Mouse (Mus musculus) spleen, adult 18-20 months (tissue): Measurements from ENCODE around the gene Gm45713.
"Not testable (repeated sequence)": the region's sequence is repeated elsewhere in the genome, so short reads cannot be mapped to it uniquely, and the experiment has no call there.

Experiments
- DNase-seq, 2 experiments: peaks; one replicate each; pipeline ENCODE4 v3.0.0; 2022; ENCODE audit warnings: mixed read lengths in 2 of 2

Gene Gm45713

GRCm38 (mm10) chr7:45139904-45140723 lies 4.1 kb upstream of the Gm45713 start:
- DNase-seq, result no peak

DNA sequence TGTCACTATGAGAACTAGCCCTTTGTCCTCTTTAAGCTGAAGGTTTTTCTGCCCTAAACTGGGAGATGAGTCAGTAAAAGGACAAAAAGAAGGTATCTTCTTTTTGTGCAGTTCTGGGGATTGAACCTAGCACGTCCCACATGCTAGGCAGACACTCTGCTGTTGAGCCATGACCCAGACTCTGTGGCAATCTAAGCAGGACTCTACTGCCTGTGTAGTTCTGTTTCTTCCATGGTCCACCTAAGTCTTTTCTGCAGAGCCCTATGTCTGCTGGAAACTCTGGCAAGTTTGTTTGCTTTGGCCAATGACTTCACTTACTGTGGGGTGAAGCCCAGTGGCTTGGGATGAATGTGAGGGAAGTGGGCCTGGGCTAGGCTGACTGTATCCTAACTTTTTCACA lies 2.4 kb upstream of the Gm45713 start:
- DNase-seq, result no peak

- no peak for DNase-seq
Measured at GRCm38 (mm10) chr7:45137171-45138006, 1.4 kb upstream of the Gm45713 start.

- DNase-seq, result no peak
Measured at GRCm38 (mm10) chr7:45135370-45135769, 661 bp downstream of the Gm45713 start.

GRCm38 (mm10) chr7:45134544-45135026 lies 1.4 kb downstream of the Gm45713 start:
- no peak for DNase-seq

DNA sequence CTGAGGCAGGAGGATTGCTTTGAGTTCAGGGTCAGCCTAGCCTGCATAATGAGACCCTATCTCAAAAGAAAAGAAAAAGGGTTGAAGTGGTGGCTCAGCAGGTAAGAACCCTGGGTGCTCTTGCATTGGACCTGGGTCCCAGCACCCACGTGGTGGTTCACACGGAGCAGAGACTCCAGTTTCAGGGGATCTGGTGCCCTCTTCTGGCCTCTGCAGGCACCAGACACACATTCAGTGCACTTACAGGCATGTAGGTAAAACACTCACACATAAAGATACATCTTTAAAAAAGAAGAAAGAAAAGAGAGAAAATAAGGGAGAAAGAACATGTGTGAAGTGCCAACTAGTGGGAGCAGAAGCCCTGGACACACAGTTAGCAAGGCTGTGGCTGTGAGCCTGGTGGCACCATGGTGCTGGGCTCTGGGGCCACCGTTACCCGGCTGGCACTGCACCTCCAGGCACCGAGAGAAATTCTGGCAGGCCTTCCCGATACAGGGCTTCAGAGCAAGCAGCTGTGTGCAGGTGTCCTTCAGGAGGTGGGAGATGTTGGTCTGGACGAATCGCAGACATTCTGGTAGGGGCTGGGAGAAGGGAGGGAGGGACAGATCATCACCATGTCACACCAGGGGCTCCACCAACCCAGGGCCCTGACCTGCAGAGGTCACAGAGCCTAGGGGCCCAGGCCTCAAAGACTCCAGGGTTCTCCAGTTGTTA lies 2.4 kb downstream of the Gm45713 start:
- DNase-seq, result no peak

DNA sequence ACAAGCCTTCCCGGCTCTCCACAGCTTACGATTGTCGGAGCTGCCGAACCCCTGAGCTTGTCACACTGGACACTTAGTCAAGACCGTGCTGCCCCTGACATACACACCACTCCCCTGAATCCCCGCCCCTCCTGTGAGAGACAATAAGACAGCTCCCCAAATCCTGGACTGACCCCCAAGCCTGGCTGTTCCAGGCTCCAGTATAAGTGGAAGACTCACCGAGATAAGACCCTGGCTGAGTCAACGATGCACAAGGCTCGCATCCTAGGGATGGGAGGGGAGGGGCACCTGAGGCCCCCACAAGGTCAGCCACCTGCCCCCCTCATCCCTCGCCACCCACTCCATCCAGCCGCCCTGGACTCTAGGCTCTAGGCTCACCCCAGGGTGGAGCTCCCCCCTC lies 4.2 kb downstream of the Gm45713 start:
- no peak for DNase-seq

DNA sequence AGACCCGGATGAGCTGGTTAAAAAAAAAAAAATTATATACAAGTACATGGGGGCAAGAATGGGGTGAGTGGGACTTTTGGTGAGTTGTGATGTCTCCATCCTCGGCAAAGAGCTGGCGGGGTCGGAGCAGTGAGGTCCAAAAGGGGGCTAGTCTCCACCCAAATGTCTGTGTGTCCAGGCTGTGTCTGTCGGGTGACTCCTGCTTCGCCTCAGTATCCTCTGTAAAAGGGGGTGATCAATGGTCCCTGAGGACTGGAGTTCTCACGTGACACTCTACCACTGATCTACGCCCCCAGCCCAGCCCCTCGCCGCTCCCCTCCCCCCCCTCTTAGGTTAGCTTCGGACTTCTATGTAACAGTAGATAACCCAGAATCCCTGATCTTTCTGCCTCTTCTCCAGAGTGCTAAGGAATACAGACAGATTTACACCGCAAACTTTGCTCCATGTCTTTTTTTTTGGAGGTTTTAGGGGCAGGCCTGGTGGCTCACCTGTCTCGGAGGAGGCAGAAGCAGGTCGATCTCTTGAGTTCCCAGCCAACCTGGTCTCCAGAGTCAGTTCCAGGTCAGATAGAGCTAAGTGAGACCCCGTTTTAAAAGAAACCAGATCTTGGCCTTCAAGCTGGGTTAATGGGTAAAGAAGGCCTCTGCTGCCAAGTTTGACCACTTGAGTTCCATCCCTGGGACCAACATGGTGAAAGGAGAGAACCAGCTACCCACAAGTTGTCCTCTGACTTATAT lies 6.1 kb downstream of the Gm45713 start:
- DNase-seq, result no peak

- DNase-seq, result no peak
Measured at GRCm38 (mm10) chr7:45129318-45129717, 6.7 kb downstream of the Gm45713 start.

GRCm38 (mm10) chr7:45128624-45129246 lies 7.3 kb downstream of the Gm45713 start, which contains the start of gene Rpl13a:
Gene Rpl13a (minus strand): TSS chr7:45128761.
- DNase-seq, result peak; percentile 95 to 97

DNA sequence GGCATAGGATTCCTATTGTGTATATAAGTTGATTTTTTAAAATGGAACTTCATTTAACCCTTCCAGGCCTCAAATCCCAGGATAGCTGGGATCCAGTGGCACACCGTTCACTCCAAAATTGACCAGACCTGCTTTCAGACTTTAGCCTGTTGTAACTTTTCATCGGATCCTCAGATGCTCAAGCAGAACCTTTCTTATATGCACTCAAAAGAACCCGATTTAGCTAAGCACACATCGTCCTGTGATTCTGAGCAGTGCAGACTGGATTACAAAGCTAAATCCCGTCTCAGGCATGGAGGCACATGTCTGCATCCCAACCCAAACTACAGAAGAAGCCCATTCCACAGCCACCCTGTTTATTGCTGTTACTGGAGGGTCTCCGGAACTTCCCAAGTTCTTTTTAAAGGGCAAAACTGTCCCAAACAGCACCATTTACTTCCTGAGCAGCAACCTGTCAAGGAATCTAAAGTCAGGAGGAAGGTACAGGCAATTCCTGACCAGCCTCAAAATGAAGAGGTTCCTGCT lies 8.3 kb downstream of the Gm45713 start:
- no peak for DNase-seq

DNA sequence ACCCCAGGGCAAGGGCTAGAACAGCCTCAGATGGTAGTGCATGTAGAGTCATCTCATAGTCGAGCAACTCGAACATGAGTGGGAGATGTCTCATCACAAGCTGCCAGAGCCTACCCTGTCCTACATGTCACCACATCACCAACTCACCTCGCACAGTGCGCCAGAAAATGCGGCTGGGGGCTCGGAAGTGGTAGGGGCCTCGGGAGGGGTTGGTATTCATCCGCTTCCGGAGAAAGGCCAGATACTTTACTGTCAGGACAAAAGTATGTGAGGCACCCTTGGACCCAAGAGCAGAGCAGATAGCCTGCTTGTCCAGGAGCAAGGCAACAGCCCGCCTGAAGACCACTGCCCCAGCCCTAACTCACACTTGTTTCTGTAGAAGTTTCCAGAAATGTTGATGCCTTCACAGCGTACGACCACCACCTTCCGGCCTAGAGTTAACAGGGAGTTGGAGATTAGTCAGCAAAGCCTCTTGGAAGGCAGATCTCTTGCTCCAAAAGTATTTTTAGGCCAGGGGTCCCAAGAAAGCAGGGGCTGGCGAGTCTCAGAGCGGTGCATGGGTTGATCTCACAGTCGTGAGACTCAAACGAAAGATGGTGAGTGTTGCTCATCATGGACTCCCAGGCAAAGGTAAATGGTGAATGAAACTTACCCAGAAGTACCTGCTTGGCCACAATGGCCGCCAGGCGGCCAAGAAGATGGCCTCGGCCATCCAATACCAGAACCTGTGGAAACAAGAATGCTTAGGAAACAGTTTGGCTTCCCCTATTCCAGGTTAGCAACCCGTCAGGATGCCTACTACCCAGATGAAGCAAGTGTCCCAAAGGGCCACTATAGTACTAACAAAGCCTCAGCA lies 9.0 kb downstream of the Gm45713 start:
- no peak for DNase-seq

GRCm38 (mm10) chr7:45126147-45126843 lies 9.7 kb downstream of the Gm45713 start:
- DNase-seq, result no peak

GRCm38 (mm10) chr7:45125649-45126048 lies 10.4 kb downstream of the Gm45713 start:
- DNase-seq, result not testable (repeated sequence)

- DNase-seq, result no peak
Measured at GRCm38 (mm10) chr7:45125144-45125600, 10.9 kb downstream of the Gm45713 start.

GRCm38 (mm10) chr7:45124224-45125143 lies 11.5 kb downstream of the Gm45713 start, which contains the start of gene Rps11:
Gene Rps11 (minus strand): TSS chr7:45124439.
- DNase-seq, result peak; percentile 96 to 98

- peak; percentile 52 to 62 for DNase-seq
Measured at GRCm38 (mm10) chr7:45123186-45123570, 12.9 kb downstream of the Gm45713 start.

DNA sequence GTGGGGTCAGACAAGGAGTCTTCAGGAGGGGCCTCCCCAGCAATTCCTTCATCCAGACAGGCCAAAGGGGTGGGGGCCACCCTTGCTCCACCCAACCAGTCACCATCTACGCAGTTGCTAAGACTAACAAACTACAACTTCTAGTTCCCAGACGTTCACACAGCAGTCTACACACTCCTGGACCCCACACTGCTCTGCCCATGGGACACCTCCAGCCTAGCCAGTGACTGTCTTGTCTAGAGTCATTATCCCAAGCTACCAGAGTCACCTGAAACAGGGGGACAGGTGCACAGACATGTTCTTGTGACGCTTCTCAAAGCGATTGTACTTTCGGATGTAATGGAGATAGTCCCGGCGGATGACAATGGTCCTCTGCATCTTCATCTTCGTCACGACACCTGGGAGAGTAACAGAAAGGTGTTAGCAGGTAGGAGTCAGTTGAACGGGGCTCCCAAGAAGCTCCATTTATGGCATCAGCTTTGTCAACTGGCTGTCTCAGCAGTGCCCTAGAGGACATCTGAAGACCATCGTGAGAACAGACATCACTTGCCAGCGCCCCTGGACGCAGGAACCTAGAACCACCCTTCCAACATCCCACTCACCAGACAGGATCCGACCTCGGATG lies 13.4 kb downstream of the Gm45713 start:
- no peak for DNase-seq
